Mouse (Mus musculus) G1E-ER4 (cell line): Measurements from ENCODE around the gene Ttll7. TPM values are rescaled to one million over a fixed set of nuclear protein-coding genes. Genes with fewer than 3 reads are reported as not detected.

Experiments
- GATA1 ChIP-seq: IDR thresholded peaks from one replicate; pipeline ENCODE4 v1.8.0; 2012; ENCODE audit warnings: low read length, inconsistent platforms
- polyA plus RNA-seq: library from polyadenylated mRNA; stranded (reverse); fragments of >175 nt; gene quantifications from 2 replicates; pipeline ENCODE4 v1.2.3, GENCODE M21; 2012

The Ttll7 gene
- polyA plus RNA-seq, 1 experiment = not detected

- no peak for TF ChIP-seq GATA1
These were observed 41.8 kb downstream of the Ttll7 start for GRCm38 (mm10) chr3:146893931-146894330.

- no peak for TF ChIP-seq GATA1
These were observed 44.4 kb downstream of the Ttll7 start for GRCm38 (mm10) chr3:146896581-146896980.

- TF ChIP-seq GATA1 = no peak
These were observed 47.9 kb downstream of the Ttll7 start for GRCm38 (mm10) chr3:146900094-146900493.

GRCm38 (mm10) chr3:146901729-146902128 is 49.6 kb downstream of the Ttll7 start:
- no peak for TF ChIP-seq GATA1

GRCm38 (mm10) chr3:146905606-146906005 is 53.4 kb downstream of the Ttll7 start:
- no peak for TF ChIP-seq GATA1

GRCm38 (mm10) chr3:146908922-146909321 is 56.8 kb downstream of the Ttll7 start:
- no peak for TF ChIP-seq GATA1

GRCm38 (mm10) chr3:146913107-146913506 is 60.9 kb downstream of the Ttll7 start:
- no peak for TF ChIP-seq GATA1

GRCm38 (mm10) chr3:146914798-146915197 is 62.6 kb downstream of the Ttll7 start:
- TF ChIP-seq GATA1 = no peak

GRCm38 (mm10) chr3:146917891-146918290 is 65.7 kb downstream of the Ttll7 start:
- no peak for TF ChIP-seq GATA1

GRCm38 (mm10) chr3:146918323-146918722 is 66.2 kb downstream of the Ttll7 start:
- no peak for TF ChIP-seq GATA1

GRCm38 (mm10) chr3:146927311-146928015 is 75.3 kb downstream of the Ttll7 start:
- TF ChIP-seq GATA1 = no peak

- no peak for TF ChIP-seq GATA1
These were observed 76.0 kb downstream of the Ttll7 start for GRCm38 (mm10) chr3:146928141-146928540.

GRCm38 (mm10) chr3:146929011-146929410 is 76.8 kb downstream of the Ttll7 start:
- TF ChIP-seq GATA1 = no peak

GRCm38 (mm10) chr3:146931190-146931589 is 79.0 kb downstream of the Ttll7 start:
- no peak for TF ChIP-seq GATA1

- TF ChIP-seq GATA1 = no peak
These were observed 80.3 kb downstream of the Ttll7 start for GRCm38 (mm10) chr3:146932506-146932905.

GRCm38 (mm10) chr3:146936888-146937287 is 84.7 kb downstream of the Ttll7 start:
- no peak for TF ChIP-seq GATA1
